Mouse (Mus musculus) C2C12 (cell line): Measurements from ENCODE around the gene Cnnm2. TPM values are rescaled to one million over a fixed set of nuclear protein-coding genes. Genes with fewer than 3 reads are reported as not detected.
A peak's percentile ranks its signal among the peaks of the same experiment; 100 is the strongest.

Experiments used
- H3K27me3 ChIP-seq: one replicate; pipeline ENCODE4 v1.6.1; 2011; ENCODE audit not compliant: control insufficient read depth, insufficient read depth, insufficient read length
- H3K36me3 ChIP-seq: one replicate; pipeline ENCODE4 v1.6.1; 2011; ENCODE audit not compliant: control insufficient read depth, insufficient read depth
- H3K4me3 ChIP-seq: one replicate; pipeline ENCODE4 v1.5.1; 2011; ENCODE audit warnings: mild to moderate bottlenecking, control low read depth; ENCODE audit not compliant: poor library complexity, insufficient read depth, severe bottlenecking
- H3K79me2 ChIP-seq: one replicate; pipeline ENCODE4 v1.6.1; 2011; ENCODE audit not compliant: control insufficient read depth, insufficient read depth
- H3K79me3 ChIP-seq: one replicate; pipeline ENCODE4 v1.6.1; 2011; ENCODE audit warnings: low read depth, control low read depth
- H3ac ChIP-seq: one replicate; pipeline ENCODE3; 2011; ENCODE audit warnings: low read depth; ENCODE audit not compliant: control insufficient read depth, insufficient read length
- CEBPB ChIP-seq: IDR thresholded peaks from one replicate; pipeline ENCODE4 v1.6.1; 2011; ENCODE audit warnings: low read depth, mild to moderate bottlenecking, control low read depth, moderate library complexity
- CTCF ChIP-seq: IDR thresholded peaks from one replicate; pipeline ENCODE4 v1.5.1; 2011; ENCODE audit not compliant: control insufficient read depth, insufficient read depth, insufficient read length
- FOSL1 ChIP-seq: IDR thresholded peaks from one replicate; pipeline ENCODE4 v1.8.0; 2011; ENCODE audit warnings: mild to moderate bottlenecking, low read length; ENCODE audit not compliant: poor library complexity, insufficient read depth, severe bottlenecking
- MAX ChIP-seq: IDR thresholded peaks from one replicate; pipeline ENCODE4 v1.6.1; 2011; ENCODE audit warnings: mild to moderate bottlenecking, control low read depth
- MYOD1 ChIP-seq: IDR thresholded peaks from one replicate; pipeline ENCODE4 v1.6.1; 2011; ENCODE audit warnings: low read depth; ENCODE audit not compliant: control insufficient read depth, insufficient read length
- MYOG ChIP-seq: IDR thresholded peaks from one replicate; pipeline ENCODE4 v1.6.1; 2011; ENCODE audit not compliant: control insufficient read depth, insufficient read length; ENCODE audit errors: extremely low read depth
- USF1 ChIP-seq: IDR thresholded peaks from one replicate; pipeline ENCODE4 v1.6.1; 2011; ENCODE audit warnings: low read depth, mild to moderate bottlenecking, control low read depth, moderate library complexity
- polyA plus RNA-seq: library from polyadenylated mRNA; unstranded; fragments of >200 nt; fragmentation: generic; extraction: Trizol; gene quantifications from one replicate; pipeline ENCODE4 v1.2.1, GENCODE M21; 2012; ENCODE audit warnings: missing spikeins

The Cnnm2 gene
- polyA plus RNA-seq, 1 experiment, result 4.1 TPM

DNA sequence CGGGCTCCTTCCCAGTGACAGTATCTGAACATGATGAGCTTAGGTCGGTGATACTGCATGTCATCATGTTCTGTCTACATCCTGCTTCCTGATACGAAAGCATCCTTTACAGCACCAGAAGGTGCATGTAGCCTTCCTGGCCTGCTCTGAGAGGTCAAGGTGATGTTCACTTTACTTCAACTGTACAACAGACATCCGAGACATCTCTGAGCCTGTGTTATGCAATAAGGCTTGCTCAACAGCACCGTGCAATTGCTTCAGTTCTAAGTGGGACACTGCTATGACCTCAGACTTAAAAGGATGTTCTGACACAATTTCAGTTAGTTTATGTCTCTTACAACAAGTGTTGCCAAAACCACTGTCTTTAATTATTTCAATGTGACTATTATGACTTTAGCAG is 139.9 kb downstream of the Cnnm2 start:
- peaks cover 27% of the 10 kb centered on the region for H3K36me3 ChIP-seq
- no peaks in the 10 kb centered on the region for H3K27me3 ChIP-seq
- no peak overlapping the region for H3K4me3 ChIP-seq
- no peak overlapping the region for H3ac ChIP-seq
- H3K79me2 ChIP-seq, result no peaks in the 10 kb centered on the region
- TF ChIP-seq CEBPB (peak; percentile 86), MYOG (no peak)
- no peaks in the 10 kb centered on the region for H3K79me3 ChIP-seq

DNA sequence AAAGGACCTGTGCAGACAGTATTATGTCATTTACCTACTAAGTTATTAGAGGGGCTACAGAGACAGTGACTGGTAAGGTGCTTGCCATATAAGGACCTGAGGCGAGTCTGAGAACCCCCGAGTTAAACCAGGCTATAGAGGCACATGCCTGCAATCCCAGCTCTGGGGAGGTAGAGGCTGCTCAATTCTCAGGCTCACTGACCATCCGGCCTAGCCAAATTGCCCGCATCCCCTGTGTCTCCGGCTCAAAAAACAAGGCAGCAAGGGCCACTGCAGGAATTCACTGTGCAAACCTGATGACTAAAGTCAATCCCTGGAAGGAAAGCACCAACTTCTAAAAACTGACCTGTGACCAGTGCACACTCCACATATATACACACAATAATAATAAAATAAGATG is 142.0 kb downstream of the Cnnm2 start:
- Histone ChIP-seq H3K4me3 (no peak overlapping the region), H3K27me3 (no peaks in the 10 kb centered on the region), H3K36me3 (peaks cover 9% of the 10 kb centered on the region), H3K79me3 (no peaks in the 10 kb centered on the region), H3ac (no peak overlapping the region), H3K79me2 (peaks cover 7% of the 10 kb centered on the region)
- TF ChIP-seq USF1, result no peak
- TF ChIP-seq MYOG, result no peak
- no peak for TF ChIP-seq MAX
- TF ChIP-seq CTCF, result no peak
- no peak for TF ChIP-seq MYOD1
- TF ChIP-seq FOSL1, result no peak
- TF ChIP-seq CEBPB, result no peak

DNA sequence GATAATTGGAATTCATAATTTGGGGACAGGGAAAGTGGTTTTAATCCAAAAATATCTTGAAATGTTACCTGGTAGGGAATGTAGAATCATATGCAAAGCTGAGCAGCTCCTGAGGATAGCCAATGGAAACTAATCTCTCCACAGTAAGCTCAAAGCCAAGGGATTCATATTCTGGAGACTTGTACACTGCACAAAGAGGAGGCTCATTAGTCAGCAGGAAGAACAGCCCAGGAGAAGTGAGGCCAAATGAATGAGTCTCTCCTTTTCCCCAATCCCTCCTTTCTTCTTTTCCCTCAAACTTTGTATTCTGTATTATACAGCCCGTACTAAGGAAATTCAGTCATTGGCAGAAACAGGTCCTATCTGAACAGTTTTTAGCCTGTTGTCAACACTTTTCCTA is 143.5 kb downstream of the Cnnm2 start:
- H3K79me2 ChIP-seq, result peaks cover 11% of the 10 kb centered on the region

DNA sequence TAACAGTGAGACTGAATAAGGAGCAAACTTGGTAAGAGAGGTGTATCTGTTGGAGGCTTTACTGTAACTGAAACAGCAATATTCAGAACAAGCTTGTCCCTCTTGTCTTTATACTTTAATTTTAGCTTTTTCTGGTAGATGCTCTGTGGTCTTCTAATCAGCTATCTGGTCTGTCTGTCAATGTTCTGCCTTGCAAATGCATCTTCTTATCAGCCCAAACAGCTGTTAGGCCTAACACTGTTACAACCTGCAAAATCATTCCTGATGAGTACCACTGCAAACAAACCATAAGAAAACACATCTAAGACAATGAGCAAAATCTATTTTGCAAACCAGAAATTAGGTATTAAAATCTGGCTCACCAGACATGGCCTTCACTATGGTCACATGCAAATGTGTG is 144.0 kb downstream of the Cnnm2 start:
- H3K79me2 ChIP-seq, result peaks cover 15% of the 10 kb centered on the region
- no peak overlapping the region for H3K4me3 ChIP-seq
- no peak for TF ChIP-seq MAX
- TF ChIP-seq FOSL1, result no peak
- no peak for TF ChIP-seq USF1
- no peak for TF ChIP-seq MYOD1
- H3K27me3 ChIP-seq, result no peaks in the 10 kb centered on the region
- no peak overlapping the region for H3ac ChIP-seq
- H3K79me3 ChIP-seq, result no peaks in the 10 kb centered on the region
- peaks cover 7% of the 10 kb centered on the region for H3K36me3 ChIP-seq

More for the DNA sequence above, 143.5 kb downstream of the Cnnm2 start:
- Histone ChIP-seq H3ac (no peak overlapping the region), H3K4me3 (no peak overlapping the region), H3K27me3 (no peaks in the 10 kb centered on the region), H3K79me3 (no peaks in the 10 kb centered on the region), H3K36me3 (peaks cover 7% of the 10 kb centered on the region)
- TF ChIP-seq USF1 (no peak), MYOD1 (no peak), CTCF (no peak), FOSL1 (no peak), MAX (no peak), MYOG (no peak), CEBPB (no peak)

DNA sequence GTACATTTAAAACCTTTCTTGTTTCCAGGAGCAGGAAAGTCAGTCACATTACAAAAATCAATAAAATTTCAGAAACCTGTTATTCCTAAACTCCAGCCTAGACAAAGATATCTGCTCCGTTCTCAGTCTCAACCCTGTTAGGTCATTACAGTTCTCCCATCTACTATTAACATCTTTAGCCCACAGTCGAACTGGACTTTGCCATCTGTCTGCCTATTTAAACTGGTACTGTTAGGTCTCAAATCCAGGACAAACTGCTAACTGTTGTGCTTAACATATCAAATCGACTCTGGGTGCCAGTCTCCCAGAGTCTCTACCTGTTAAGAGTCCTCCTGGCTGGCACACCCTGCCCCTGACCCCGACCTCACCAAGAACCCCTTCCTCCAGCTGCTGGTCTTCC is 144.6 kb downstream of the Cnnm2 start:
- no peak overlapping the region for H3K4me3 ChIP-seq
- TF ChIP-seq MYOD1 (no peak), CTCF (no peak)
- H3K79me2 ChIP-seq, result peaks cover 21% of the 10 kb centered on the region
- no peaks in the 10 kb centered on the region for H3K27me3 ChIP-seq
- peaks cover 5% of the 10 kb centered on the region for H3K36me3 ChIP-seq
- no peaks in the 10 kb centered on the region for H3K79me3 ChIP-seq
- no peak overlapping the region for H3ac ChIP-seq

DNA sequence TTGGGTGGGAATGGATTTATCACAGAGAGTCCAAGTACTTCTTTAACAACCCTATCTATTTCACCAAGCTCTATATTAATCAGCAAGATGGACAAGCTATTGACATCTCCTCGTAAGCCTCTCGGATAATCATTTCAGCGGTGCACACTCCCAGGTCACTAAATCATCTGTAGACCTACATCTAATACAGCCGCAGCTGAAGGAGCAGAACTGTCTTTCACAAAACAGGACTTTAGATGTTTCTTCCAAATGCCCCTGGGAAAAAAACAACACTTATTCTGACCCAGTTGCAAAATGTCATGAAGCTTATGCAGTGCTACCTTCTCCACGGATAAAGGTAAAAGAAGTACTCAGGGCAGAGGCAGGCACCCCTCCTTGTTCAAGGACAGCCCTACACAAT is 146.8 kb downstream of the Cnnm2 start:
- Histone ChIP-seq H3K79me3 (no peaks in the 10 kb centered on the region), H3K27me3 (no peaks in the 10 kb centered on the region), H3K36me3 (peaks cover 3% of the 10 kb centered on the region), H3ac (no peak overlapping the region), H3K4me3 (no peak overlapping the region), H3K79me2 (peaks cover 24% of the 10 kb centered on the region)
- no peak for TF ChIP-seq CEBPB
- TF ChIP-seq CTCF, result no peak
- TF ChIP-seq MYOG, result no peak
- no peak for TF ChIP-seq MYOD1
- no peak for TF ChIP-seq FOSL1
- TF ChIP-seq MAX, result no peak
- no peak for TF ChIP-seq USF1
